Mouse (Mus musculus): ENCODE results near the gene Zfp580.
A peak's percentile ranks its signal among the peaks of the same experiment; 100 is the strongest.
"Not testable (repeated sequence)": the region's sequence is repeated elsewhere in the genome, so short reads cannot be mapped to it uniquely, and the experiment has no call there.

Gene Zfp580

DNA sequence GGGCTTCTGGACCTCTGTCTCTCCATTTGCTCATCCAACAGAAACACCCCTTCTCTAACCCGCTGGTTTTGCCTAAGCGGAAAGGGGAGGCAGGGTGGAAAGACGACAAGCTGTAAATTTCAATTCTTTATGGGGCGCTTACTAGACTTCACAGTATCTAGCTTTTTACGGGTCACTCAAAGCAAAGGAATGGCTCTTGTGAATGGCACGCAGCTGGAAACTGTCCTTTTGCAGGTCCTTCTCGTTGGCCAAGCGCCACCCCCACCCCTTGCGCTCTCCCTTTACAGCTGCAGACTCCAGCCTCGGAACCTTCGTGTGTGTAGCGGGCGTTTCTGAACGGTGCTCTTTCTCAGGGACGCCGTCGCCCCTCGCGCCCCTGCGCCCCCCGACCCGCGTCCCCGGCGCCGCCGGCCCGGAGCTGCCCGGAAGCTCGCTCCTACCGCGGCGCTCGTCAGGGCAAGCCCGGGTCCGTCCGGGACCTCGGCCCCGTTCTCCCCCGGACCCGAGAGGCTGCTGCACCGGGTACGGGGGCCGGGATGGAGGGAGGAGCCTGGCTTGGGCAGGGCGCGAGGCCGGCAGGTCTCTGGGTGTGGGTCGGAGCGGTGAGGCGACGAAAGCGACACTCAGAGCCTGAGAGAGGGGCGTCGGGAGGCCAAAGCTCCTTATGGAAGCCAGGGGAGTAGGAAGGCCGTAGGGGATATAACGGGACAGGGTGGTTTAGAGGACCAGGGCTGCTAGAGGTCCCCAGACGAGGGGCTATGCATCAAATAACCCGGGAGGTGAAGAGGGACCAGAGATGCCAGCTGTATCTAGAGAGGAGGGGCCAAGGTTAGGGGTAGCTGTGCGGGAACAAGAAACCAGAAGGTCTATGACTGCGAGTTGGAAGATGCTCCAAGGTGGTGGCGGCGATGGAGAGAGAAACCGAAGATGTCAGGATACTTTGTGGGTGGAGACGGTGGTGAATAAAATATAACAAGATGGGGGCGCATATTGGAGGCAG lies at the start of gene Zfp580:
Gene Zfp580, plus strand, starts transcription at position 346 of the 1,000 bp plus-strand sequence.
- peak; percentile 98 for DNase-seq

GRCm38 (mm10) chr7:5002876-5003275 lies 48.5 kb upstream of the Zfp580 start:
- not testable (repeated sequence) for DNase-seq

DNA sequence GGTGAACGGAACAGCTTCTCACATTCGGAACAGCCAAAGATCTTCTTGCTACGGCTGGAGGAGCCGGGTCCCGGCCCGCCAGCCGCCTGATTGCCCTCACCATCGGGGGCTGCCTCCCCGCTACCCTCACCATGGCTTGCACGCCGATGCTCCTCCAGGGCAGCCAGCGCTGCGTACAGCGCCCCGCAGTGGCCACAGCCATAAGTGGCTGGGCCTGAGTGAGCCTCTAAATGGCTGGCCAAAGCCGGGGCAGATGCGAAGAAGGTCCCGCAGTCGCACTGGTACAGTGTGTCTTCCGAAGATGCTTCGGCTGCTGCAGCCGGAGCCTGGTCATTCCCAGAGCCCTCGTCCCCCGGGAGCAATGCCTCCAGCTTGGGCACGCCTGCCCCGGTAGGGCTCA lies 43.1 kb upstream of the Zfp580 start:
- DNase-seq: no peak

DNA sequence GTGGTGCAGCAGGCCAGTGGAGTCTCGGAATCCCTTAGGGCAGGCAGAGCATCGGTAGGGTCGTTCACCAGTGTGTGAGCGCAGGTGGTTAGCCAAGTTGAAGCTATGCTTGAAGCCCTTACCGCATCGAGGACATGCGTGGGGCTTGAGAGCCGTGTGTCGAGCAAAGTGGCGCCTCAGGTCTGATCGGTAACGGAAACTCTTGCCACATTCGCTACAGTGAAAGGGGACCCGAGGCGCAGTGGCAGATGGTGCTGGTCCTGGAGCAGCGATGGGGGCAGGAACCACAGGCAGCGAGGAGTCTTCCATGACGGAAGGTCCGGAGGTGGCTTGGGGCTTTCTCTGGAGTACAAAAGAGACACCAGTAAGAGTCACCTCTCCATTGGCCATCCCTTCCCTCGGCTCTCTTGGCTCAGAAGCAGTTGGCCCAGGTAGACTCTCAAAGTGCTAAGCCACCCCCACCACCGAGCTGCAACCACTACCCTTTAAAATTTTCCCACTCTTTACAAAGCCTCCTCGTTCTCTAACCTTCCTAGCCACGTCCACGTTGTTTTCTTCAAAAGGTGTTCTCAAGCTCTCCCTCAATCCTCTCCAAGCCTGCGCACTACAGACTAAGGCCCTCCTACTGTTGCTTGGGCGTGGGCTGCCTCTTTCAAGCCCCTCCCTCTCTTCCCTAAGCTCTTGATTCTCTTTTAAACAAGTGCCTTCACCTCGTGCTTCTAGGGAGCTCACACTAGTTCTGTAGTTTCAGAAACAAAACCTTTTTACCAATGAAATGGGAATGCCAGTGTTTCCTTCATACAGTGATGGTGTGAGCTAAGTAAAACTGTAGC lies 38.4 kb upstream of the Zfp580 start:
- peak; percentile 90 for DNase-seq

- DNase-seq: peak; percentile 99
These were observed 36.9 kb upstream of the Zfp580 start, which contains the start of the genes Zfp524 and Fiz1 for GRCm38 (mm10) chr7:5014251-5015117. Gene Zfp524 (plus strand): TSS chr7:5014415. Gene Fiz1 (minus strand): TSS chr7:5014697.

GRCm38 (mm10) chr7:5015118-5016001 lies 36.0 kb upstream of the Zfp580 start, which contains the start of gene Gm44973:
Gene Gm44973 (plus strand): TSS chr7:5015496.
- DNase-seq: peak; percentile 100

- no peak for DNase-seq
These were observed 35.3 kb upstream of the Zfp580 start for GRCm38 (mm10) chr7:5016057-5016456.

DNA sequence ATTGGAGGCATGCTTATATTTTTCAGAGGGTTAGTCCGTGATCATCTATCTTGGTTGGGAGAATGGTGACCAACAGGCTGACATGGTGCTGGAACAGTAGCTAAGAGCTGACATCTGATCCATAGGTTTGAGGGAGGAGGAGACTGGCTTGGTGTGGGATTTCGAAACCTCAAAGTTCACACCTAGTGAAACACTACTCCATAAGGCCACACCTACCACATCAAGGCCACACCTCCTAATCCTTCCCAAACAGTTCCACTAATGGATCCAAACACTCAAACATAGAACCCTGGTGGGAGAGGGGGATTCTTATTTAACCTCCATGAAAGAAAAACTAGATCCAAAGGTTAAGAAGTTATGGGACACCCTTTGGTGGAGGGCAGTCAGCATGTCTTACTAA lies 34.4 kb upstream of the Zfp580 start:
- DNase-seq: peak; percentile 85

DNA sequence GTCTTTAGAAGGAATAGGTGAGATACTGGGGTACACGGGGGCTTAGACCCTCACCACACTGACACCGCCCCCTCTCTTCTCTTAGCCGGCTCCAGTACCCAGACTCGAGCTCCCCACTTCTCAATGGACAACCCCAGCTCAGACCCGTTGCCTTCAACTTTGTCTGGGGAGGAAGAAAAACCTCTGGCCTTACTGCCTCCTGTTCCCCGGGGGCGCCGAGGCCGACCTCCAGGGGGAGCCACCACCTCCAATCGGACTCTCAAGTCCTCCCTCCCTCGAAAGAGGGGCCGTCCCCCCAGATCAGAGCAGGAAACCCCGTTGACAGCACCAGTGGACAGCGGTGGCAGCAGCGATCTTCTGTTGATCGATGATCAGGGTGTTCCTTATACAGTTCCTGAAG lies 34.0 kb upstream of the Zfp580 start:
- DNase-seq: peak; percentile 92

DNA sequence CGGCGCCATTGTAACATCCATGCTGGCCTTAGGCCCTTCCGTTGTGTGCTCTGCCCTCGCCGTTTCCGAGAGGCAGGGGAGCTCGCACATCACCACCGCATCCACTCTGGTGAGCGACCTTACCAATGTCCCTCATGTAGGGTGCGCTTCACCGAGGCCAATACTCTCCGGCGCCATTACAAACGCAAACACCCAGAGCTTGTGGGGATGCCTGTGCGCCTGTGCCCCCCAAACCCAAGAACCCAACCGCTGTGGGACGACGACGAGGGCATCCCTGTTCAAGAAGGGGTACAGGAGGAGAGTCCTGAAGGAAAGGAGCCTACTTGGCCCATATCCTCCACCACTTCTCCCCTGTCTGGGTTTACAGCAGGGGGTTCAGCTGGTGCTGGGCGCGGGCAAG lies 33.4 kb upstream of the Zfp580 start:
- DNase-seq: peak; percentile 90

- DNase-seq: peak; percentile 90
These were observed 31.8 kb upstream of the Zfp580 start for GRCm38 (mm10) chr7:5019576-5019975.

- DNase-seq: peak; percentile 100
These were observed 31.2 kb upstream of the Zfp580 start, which contains the start of the genes Zfp865 and Ccdc106 for GRCm38 (mm10) chr7:5020000-5020681. Gene Zfp865 (plus strand): TSS chr7:5020376. Gene Ccdc106 (plus strand): TSS chr7:5020553.

GRCm38 (mm10) chr7:5020685-5021084 lies 30.7 kb upstream of the Zfp580 start:
- DNase-seq: no peak

DNA sequence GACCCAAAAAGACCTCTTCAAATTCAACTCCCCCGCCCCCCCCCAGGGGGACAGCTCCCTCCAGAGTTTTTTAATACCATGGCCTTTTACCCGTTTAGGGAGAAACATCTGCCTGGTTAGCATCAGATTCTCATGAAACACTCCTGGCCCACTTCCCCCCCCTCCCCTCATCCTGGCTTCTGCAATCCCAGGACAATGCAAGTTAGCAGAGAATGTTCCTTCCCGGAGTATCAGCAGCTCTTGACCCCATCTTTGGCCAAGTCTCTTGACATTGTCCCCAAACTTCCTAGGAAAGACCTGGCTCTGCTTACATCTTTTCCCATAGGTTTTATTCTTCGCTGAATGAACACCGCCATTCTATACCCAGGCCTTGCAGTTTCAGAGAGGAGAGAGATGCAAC lies 30.1 kb upstream of the Zfp580 start:
- DNase-seq: peak; percentile 87

DNA sequence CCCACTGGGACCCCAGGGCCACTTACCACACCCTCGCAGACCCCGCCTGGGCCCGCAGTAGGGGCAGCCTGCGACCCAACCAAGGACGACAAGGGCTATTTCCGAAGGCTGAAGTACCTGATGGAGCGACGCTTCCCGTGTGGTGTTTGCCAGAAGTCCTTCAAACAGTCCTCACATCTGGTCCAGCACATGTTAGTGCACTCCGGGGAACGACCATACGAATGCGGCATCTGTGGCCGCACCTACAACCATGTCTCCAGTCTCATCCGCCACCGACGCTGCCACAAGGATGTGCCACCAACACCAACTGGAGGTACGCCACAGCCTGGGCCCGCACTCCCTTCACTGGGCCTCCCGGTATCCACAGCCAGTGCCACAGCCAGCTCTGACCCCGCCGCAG lies 21.8 kb upstream of the Zfp580 start:
- peak; percentile 91 for DNase-seq

GRCm38 (mm10) chr7:5029946-5030345 lies 21.4 kb upstream of the Zfp580 start:
- no peak for DNase-seq

DNA sequence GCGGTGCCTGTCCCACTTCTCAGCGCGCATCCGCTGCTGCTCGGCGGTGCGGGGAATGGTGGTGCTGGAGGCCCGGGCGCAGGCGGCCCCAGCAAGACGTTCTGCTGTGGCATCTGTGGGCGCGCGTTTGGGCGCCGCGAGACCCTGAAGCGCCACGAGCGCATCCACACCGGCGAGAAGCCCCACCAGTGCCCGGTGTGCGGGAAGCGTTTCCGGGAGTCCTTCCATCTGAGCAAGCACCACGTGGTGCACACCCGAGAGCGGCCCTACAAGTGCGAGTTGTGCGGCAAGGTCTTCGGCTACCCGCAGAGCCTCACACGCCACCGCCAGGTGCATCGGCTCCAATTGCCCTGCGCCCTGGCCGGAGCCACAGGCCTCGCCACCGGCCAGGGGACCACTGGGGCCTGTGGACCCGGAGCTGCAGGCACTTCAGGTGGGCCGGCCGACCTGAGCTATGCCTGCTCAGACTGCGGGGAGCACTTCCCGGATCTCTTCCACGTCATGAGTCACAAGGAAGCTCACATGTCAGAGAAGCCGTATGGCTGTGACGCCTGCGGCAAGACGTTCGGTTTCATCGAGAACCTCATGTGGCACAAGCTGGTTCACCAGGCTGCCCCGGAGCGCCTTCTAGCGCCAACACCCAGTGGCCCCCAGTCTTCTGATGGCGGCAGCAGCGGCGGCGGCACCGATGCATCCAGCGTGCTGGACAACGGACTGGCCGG lies 20.6 kb upstream of the Zfp580 start:
- DNase-seq: peak; percentile 89

- no peak for DNase-seq
These were observed 19.8 kb upstream of the Zfp580 start for GRCm38 (mm10) chr7:5031496-5031895.

DNA sequence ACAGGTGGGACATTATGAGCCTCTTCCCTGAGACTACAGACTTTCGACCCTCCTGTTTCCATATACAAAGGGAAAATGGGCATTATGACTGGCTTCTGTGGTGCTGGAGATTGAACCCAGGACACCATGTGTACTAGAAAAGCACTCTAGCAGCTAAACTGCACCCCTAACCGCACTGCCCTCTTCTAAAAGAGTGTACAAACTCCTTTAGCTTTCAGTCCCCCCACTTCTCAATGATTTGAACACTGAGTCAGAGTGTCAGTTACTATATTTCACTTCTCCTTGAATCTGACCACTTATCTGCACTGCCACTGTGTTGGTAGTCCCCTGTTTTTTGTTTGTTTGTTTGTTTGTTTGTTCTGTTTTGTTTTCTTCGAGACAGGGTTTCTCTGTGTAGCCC lies 17.5 kb upstream of the Zfp580 start, which contains the start of gene 4632433K11Rik:
Gene 4632433K11Rik, plus strand, starts transcription at position 301 of the 400 bp plus-strand sequence.
- no peak for DNase-seq

DNA sequence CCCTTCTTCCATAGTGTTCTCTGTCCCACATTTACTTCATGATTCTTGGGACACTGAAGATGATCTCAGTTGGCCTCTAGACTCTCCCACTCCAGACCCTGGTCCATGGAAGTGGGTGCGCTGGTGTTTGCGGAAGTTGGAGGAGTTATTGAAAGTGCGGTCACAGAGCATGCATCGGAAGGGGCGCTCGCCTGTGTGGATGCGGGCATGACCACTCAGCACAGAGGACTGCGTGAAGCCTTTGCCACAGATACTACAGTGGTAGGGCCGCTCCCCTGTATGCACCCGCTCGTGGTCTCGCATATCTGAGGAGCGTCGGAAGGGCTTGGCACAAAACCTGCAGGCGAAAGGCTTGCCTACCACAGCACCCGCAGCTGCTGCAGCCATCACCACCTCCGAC lies 15.7 kb upstream of the Zfp580 start:
- DNase-seq: peak; percentile 92

All from heart, adult 11 months (tissue).